Mouse (Mus musculus): ENCODE data around the gene N4bp2. TPM values are rescaled to one million over a fixed set of nuclear protein-coding genes. Genes with fewer than 3 reads are reported as not detected.
"Not testable (repeated sequence)": the region's sequence is repeated elsewhere in the genome, so short reads cannot be mapped to it uniquely, and the experiment has no call there.

The N4bp2 gene
- polyA plus RNA-seq, 1 experiment from 2014 or later, result 20.2 TPM

DNA sequence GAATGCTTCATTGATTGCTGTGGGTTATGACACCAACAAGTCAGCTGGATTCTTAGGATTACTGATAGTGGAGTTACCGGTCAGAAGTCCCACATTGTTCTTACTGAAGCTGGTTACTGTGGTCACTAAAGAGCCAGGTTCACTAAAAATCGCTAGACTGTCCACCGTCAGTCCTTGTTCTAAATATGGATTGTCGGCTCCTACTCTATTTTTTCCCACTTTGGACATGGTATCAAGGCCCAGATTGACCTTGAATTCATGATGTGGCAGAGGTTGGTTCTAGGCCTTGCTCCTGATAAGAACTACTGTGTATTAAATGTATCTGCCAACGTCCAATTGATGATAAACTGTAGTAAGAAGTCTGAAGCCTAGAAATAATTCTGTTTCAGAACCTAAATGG lies 4.7 kb downstream of the N4bp2 start:
- no peaks in the 10 kb centered on the region for H3K36me3 ChIP-seq
- WGBS, result 81% methylated on average over 5 of the region's 5 CpGs
- no peak overlapping the region for H3K4me2 ChIP-seq (replicated peaks)
- ATAC-seq (replicated peaks), result no peak
- no peak overlapping the region for H3K27ac ChIP-seq (replicated peaks)
- no peak overlapping the region for H3K9ac ChIP-seq (replicated peaks)
- peaks cover 8% of the 10 kb centered on the region for H3K4me1 ChIP-seq
- no peak overlapping the region for H3K4me3 ChIP-seq
- no peaks in the 10 kb centered on the region for H3K27me3 ChIP-seq
- H3K9me3 ChIP-seq, result no peaks in the 10 kb centered on the region

DNA sequence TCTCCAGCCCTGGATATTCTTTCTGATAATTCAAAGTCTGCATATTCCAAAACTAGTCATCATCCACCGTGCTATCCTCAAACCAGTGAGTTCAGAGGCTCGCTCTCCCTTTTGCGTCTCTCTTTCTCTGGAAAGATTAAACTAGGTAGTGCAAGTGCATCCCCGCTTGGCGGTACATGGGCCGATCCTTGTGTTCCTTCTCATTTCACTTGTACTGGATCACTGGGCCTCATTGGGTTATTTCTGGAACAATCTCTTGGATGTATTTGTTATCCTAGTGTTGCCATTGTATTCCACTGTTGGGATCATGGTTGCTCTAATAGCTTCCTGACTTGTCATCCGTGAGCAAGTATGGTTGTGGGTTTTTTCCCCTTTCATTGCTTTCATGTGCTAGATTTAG lies 6.7 kb downstream of the N4bp2 start:
- no peak for ATAC-seq (replicated peaks)
- Histone ChIP-seq H3K4me2 (replicated peaks) (no peak overlapping the region), H3K27ac (replicated peaks) (no peak overlapping the region), H3K27me3 (no peaks in the 10 kb centered on the region), H3K9me3 (no peaks in the 10 kb centered on the region), H3K36me3 (0 out of 2 replicates have a peak, but pooled peaks cover 3% of the 10 kb centered on the region), H3K4me3 (no peak overlapping the region), H3K9ac (replicated peaks) (no peak overlapping the region), H3K4me1 (peaks cover 8% of the 10 kb centered on the region)
- 97% methylated on average over 7 of the region's 7 CpGs for WGBS

DNA sequence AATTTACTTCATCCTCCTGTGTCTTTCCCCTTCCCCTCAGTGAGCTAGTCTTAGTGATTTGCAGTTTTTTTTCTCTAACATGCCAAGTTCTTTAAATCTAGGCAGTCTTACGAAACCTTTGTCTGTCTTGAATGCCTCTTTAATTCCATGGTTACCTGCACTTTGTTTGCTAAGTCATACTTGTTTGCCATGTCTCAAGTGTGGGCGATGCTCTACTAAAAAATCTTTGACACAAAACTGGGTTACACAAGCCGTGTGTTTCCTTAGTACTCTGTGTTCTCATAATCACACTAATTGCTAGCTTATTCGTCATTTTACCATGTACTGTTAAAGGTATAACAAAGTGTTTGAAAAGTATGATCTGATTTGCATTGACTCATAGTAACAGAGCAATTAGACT lies 7.2 kb downstream of the N4bp2 start:
- 70% methylated on average over 4 of the region's 4 CpGs for WGBS

DNA sequence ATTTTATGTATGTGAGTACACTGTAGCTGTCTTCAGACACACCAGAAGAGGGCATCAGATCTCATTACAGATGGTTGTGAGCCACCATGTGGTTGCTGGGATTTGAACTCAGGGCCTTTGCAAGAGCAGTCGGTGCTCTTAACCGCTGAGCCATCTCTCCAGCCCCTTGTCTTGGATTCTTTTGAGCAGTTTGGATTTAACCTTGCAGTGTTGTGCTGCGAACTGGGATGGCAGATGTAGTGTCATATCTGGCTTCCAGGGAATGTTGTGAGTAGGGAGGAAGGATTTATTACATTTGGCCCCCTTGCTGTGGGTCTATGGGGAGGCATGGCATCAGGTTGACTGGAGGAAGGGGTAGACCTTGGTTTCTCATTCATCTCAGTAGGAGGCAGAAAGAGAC lies 10.6 kb downstream of the N4bp2 start:
- peaks cover 24% of the 10 kb centered on the region for H3K36me3 ChIP-seq
- not testable (repeated sequence) for H3K4me3 ChIP-seq; H3K4me2 ChIP-seq (replicated peaks); ATAC-seq (replicated peaks); H3K9ac ChIP-seq (replicated peaks); H3K4me1 ChIP-seq; H3K9me3 ChIP-seq; H3K27me3 ChIP-seq; H3K27ac ChIP-seq (replicated peaks)
- 94% methylated on average over 3 of the region's 3 CpGs for whole genome bisulfite sequencing

More for the DNA sequence above, 7.2 kb downstream of the N4bp2 start:
- H3K4me3 ChIP-seq, result no peak overlapping the region
- ATAC-seq (replicated peaks), result no peak
- no peak overlapping the region for H3K9ac ChIP-seq (replicated peaks)
- H3K27me3 ChIP-seq, result no peaks in the 10 kb centered on the region
- H3K4me1 ChIP-seq, result peaks cover 6% of the 10 kb centered on the region
- H3K4me2 ChIP-seq (replicated peaks), result no peak overlapping the region
- no peak overlapping the region for H3K27ac ChIP-seq (replicated peaks)
- no peaks in the 10 kb centered on the region for H3K9me3 ChIP-seq
- 0 out of 2 replicates have a peak, but pooled peaks cover 3% of the 10 kb centered on the region for H3K36me3 ChIP-seq

DNA sequence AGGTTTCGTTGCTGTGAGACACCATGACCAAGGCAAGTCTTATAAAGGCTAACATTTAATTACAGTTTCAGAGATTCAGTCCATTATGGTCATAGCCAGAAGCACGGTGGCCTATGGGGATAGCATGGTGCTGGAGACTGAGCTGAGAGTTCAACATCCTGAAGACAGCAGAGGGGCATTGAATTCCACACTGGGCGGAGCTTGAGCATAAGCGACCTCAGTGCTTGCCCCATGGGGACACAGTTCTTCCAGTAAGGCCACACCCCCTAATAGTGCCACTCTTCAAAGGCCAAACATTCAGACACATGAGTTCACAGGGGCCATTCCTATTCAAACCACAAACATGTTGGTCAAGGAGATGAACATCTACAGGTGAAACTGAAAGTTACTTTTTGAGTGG lies 12.8 kb downstream of the N4bp2 start:
- peaks cover 24% of the 10 kb centered on the region for H3K36me3 ChIP-seq
- H3K4me1 ChIP-seq, result 0 out of 2 replicates have a peak, but pooled peaks cover 2% of the 10 kb centered on the region
- 86% methylated on average over 4 of the region's 4 CpGs for WGBS
- no peak overlapping the region for H3K27ac ChIP-seq (replicated peaks)
- H3K4me2 ChIP-seq (replicated peaks), result no peak overlapping the region
- no peaks in the 10 kb centered on the region for H3K27me3 ChIP-seq
- no peak overlapping the region for H3K9ac ChIP-seq (replicated peaks)
- ATAC-seq (replicated peaks), result no peak
- H3K4me3 ChIP-seq, result no peak overlapping the region
- no peaks in the 10 kb centered on the region for H3K9me3 ChIP-seq

DNA sequence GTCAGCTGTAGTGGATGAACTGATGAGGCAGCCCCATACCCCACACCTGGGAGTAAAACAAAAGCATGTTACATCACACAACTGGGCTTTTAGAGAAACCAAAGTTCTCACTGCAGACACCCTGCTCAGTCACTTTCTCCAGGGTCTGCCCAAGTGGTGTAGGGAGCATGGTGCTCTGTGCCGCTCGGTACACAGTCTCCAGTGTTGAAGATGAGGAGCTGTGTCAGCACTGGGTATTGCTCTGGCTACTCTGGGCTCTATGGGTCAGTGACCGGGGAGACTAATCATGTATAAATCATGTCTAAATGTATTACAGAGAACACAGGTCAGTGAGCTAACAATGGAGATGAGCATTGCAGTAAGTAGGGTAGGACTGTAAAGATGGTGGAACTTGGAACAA lies 13.6 kb downstream of the N4bp2 start:
- H3K4me2 ChIP-seq (replicated peaks), result no peak overlapping the region

DNA sequence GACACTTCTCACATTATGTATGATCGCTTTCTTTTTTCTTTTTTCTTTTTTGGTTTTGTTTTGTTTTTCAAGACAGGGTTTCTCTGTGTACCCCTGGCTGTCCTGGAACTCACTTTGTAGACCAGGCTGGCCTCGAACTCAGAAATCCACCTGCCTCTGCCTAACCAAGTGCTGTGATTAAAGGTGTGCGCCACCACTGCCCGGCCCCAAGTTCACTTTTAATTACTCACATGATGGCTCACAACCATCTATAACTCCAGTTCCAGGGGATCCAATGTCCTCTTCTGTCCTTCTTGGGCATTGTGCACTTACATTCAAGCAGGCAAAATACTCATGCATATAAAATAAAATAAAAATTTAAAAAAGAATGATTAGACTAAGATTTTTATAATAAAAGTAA lies 15.7 kb downstream of the N4bp2 start:
- H3K36me3 ChIP-seq, result peaks cover 26% of the 10 kb centered on the region
- not testable (repeated sequence) for H3K9ac ChIP-seq (replicated peaks); H3K27me3 ChIP-seq; H3K27ac ChIP-seq (replicated peaks); ATAC-seq (replicated peaks); H3K4me3 ChIP-seq; H3K9me3 ChIP-seq; H3K4me2 ChIP-seq (replicated peaks); H3K4me1 ChIP-seq
- WGBS, result 87% methylated on average over 4 of the region's 4 CpGs

More for the DNA sequence above, 13.6 kb downstream of the N4bp2 start:
- Histone ChIP-seq H3K27ac (replicated peaks) (no peak overlapping the region), H3K4me1 (0 out of 2 replicates have a peak, but pooled peaks cover 2% of the 10 kb centered on the region), H3K27me3 (no peaks in the 10 kb centered on the region), H3K9me3 (no peaks in the 10 kb centered on the region), H3K9ac (replicated peaks) (no peak overlapping the region), H3K36me3 (peaks cover 24% of the 10 kb centered on the region), H3K4me3 (no peak overlapping the region)
- no peak for ATAC-seq (replicated peaks)
- WGBS, result 94% methylated on average over 3 of the region's 3 CpGs

DNA sequence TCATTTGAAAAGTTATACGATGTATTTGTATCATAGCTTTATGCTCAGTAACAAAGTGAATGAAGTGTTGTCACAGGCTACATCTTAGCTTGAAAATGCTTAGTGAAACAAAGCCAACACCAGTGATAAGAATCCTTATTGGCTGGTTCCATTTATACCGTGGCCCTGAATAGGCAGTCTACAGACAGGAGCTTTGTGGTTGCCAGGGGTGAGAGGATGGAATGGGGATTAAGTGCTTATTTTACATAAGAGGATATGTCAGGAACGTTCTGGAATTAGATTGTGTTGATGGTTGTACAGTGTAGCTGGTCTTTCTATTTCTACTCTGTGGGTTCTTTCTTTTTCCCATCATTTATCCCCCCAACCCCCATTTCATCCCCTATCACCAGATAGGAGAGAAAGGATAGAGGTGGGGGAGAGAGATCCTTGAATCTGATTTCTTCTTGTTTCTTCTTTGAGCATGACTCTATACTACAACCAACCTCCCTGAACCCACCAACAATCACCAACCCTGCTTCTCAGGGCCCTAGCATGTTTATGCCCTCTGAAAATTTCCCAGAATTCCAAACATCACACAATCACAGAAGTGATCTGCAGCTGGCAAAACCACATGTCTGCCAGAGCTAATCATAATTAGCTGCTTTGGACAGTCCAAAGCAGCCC lies 16.2 kb downstream of the N4bp2 start:
- Histone ChIP-seq H3K9me3 (no peaks in the 10 kb centered on the region), H3K36me3 (peaks cover 26% of the 10 kb centered on the region), H3K4me2 (replicated peaks) (no peak overlapping the region), H3K27me3 (no peaks in the 10 kb centered on the region), H3K27ac (replicated peaks) (no peak overlapping the region; the same call in 1 of the 2 replicates), H3K9ac (replicated peaks) (no peak overlapping the region), H3K4me3 (no peak overlapping the region), H3K4me1 (0 out of 2 replicates have a peak, but pooled peaks cover 2% of the 10 kb centered on the region)
- 16% methylated on average over 3 of the region's 3 CpGs for WGBS
- ATAC-seq (replicated peaks), result no peak

DNA sequence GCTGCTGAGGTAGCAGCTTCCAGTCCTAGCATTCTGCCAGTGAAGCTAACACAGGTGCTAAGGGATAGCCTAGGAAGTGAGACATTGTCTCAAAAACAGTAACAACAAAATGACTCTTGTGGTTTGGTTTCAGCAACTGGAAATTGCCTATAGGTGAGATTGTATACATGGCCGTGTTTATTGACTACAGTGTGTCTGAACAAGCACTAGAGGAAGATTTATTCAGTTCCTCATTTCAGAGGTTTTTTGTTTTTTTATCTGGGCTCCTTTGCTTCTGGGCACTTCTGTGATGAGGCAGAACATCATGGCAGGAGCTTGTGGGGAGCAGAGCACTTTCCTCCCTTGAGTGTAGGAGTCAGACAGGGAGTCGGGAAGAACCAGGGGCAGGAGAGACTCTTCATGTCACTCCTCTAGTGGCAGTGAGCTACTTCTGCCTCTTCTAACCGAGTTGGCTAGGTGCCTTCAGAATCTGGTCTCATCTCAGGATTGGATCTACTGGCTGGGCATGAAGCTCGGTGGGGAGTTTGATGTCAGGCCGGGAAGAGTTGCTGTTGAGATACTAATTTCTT lies 17.9 kb downstream of the N4bp2 start:
- Histone ChIP-seq H3K4me3 (no peak overlapping the region), H3K9ac (replicated peaks) (no peak overlapping the region), H3K4me1 (0 out of 2 replicates have a peak, but pooled peaks cover 2% of the 10 kb centered on the region), H3K27me3 (no peaks in the 10 kb centered on the region), H3K9me3 (no peaks in the 10 kb centered on the region), H3K36me3 (peaks cover 19% of the 10 kb centered on the region), H3K4me2 (replicated peaks) (no peak overlapping the region), H3K27ac (replicated peaks) (no peak overlapping the region)
- 86% methylated on average over 5 of the region's 5 CpGs for WGBS
- ATAC-seq (replicated peaks), result no peak

DNA sequence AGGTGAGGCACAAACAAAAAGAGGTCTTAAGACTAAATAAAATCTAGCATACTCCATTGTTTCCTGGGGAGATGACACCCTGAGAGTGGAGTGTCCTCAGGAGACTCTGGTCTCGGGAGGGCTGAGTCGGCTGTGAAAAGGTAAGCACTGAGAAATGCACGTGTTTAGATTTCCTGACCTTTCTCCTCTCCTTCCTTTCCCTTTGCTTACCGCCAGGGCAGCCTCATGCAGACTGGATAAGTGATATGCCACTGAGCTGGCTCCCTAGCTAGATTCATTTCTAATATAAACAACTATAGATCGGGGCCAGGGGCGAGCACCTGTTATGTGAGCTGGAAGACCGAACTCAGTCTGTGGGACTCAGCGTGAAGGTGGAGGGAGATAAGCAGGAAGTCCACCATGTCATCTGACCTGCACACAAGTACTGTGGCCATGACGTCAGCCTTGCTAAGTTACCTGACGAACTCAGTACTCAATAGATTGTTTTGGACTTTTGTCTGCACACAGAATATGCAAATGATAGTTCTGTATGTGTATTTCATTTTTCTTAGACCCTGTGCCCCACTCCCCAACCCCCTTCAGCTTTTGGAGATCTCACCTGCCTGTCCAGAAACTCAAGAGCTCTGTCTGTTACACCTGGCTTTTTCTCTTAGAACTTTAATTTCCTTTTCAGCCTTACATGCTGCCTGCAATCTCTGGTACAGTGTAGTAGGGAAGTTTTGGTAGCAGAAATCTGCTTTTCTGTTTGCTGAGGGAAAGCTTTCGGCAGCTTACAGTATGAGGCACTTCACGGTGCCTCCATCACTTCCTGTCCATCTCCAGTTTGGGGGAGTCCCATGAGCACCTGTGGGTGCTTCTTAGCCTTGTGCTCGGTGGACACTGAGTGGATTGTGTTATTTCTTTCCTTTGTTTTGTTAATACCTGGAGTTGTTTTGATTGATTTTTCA lies 18.7 kb downstream of the N4bp2 start:
- H3K27me3 ChIP-seq, result no peaks in the 10 kb centered on the region
- 0 out of 2 replicates have a peak, but pooled peaks cover 2% of the 10 kb centered on the region for H3K4me1 ChIP-seq
- no peak overlapping the region for H3K4me2 ChIP-seq (replicated peaks)
- H3K9me3 ChIP-seq, result no peaks in the 10 kb centered on the region
- WGBS, result 87% methylated on average over 13 of the region's 13 CpGs
- H3K9ac ChIP-seq (replicated peaks), result no peak overlapping the region
- H3K36me3 ChIP-seq, result peaks cover 11% of the 10 kb centered on the region; the same call in 1 of the 2 replicates
- ATAC-seq (replicated peaks), result no peak
- no peak overlapping the region for H3K27ac ChIP-seq (replicated peaks)
- no peak overlapping the region for H3K4me3 ChIP-seq

DNA sequence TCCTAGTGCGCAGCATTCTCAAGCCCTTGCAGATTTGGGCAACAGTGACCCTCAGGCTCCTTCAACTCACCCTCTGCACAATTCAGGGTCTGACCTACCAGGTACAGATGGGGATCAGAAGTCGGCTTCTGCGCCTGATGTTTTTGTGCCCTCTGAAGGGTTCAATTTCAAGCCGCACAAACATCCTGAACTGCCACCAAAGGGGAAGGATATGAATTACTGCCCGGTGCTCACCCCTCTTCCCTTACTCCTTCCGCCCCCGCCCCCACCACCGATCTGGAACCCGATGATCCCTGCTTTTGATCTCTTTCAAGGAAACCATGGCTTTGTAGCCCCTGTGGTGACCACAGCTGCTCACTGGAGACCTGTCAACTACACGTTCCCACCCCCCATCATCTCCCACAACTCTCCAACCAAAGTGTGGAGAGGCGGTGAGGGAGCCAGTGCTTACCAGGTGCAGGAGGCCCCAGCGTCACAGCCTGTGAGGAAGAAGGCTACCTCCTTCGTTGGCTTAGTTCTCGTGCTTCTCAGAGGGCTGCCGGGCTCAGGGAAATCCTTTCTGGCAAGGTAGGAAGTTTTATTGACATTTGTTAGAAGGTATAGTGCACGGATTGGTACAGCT lies 27.4 kb downstream of the N4bp2 start:
- Histone ChIP-seq H3K36me3 (peaks cover 31% of the 10 kb centered on the region), H3K9ac (replicated peaks) (no peak overlapping the region), H3K4me3 (no peak overlapping the region), H3K27me3 (no peaks in the 10 kb centered on the region), H3K4me2 (replicated peaks) (no peak overlapping the region), H3K9me3 (no peaks in the 10 kb centered on the region), H3K27ac (replicated peaks) (no peak overlapping the region), H3K4me1 (no peaks in the 10 kb centered on the region)
- WGBS, result 82% methylated on average over 16 of the region's 16 CpGs
- no peak for ATAC-seq (replicated peaks)

DNA sequence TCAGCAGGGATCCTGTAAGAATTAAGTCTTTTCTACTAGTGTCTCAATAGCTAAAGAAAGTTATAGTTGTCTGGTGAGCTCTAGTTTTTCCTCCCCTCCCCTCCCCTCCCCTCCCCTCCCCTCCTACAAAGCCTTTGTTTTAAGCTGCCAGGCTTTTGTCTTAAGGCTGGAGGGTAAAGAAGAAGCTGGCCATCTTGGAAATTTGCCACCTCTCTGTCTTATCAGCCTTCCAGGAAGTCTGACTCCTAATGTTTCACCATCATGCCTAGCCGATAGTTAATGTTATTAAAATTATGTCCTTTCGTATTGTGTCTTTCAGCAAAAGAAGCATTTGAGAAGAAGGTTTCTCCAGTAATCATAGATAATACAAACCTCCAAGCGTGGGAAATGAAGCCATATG lies 30.9 kb downstream of the N4bp2 start:
- no peaks in the 10 kb centered on the region for H3K4me1 ChIP-seq
- H3K4me3 ChIP-seq, result no peak overlapping the region
- WGBS, result 84% methylated on average over 3 of the region's 3 CpGs
- no peak overlapping the region for H3K4me2 ChIP-seq (replicated peaks)
- H3K9ac ChIP-seq (replicated peaks), result no peak overlapping the region
- H3K9me3 ChIP-seq, result no peaks in the 10 kb centered on the region
- H3K27me3 ChIP-seq, result no peaks in the 10 kb centered on the region
- no peak overlapping the region for H3K27ac ChIP-seq (replicated peaks)
- no peak for ATAC-seq (replicated peaks)
- H3K36me3 ChIP-seq, result peaks cover 42% of the 10 kb centered on the region

Data from forebrain, embryonic 15.5 days (tissue).